Mouse (Mus musculus) embryonic facial prominence, embryonic 14.5 days (tissue): Measurements from ENCODE around the gene Prdm12. TPM values are rescaled to one million over a fixed set of nuclear protein-coding genes. Genes with fewer than 3 reads are reported as not detected.

ENCODE experiments used
- ATAC-seq: fragments of 200-750 bp; cut with Nextera tagmentation; 2 replicates; pipeline ENCODE4 v1.8.0; 2017; ENCODE audit warnings: low read depth, moderate number of reproducible peaks, moderate TSS enrichment
- DNase-seq: peaks from one replicate; pipeline ENCODE4 v3.0.0-alpha.2; 2015; ENCODE audit warnings: low spot score
- H3K27ac ChIP-seq: fragments of 300-500 bp; sonication (generic); replicated peaks from 2 replicates; pipeline ENCODE4 v1.5.1; 2014; ENCODE audit warnings: low read depth, mild to moderate bottlenecking, low read length, moderate library complexity
- H3K27me3 ChIP-seq: fragments of 300-500 bp; sonication (generic); replicated peaks from 2 replicates; pipeline ENCODE4 v1.6.1; 2014; ENCODE audit warnings: low read length; ENCODE audit not compliant: control insufficient read depth, insufficient read depth
- H3K36me3 ChIP-seq: fragments of 300-500 bp; sonication (generic); 2 replicates; pipeline ENCODE4 v1.6.1; 2014; ENCODE audit warnings: low read length, mixed read lengths; ENCODE audit not compliant: control insufficient read depth, insufficient read depth
- H3K4me1 ChIP-seq: fragments of 300-500 bp; sonication (generic); 2 replicates; pipeline ENCODE4 v1.6.1; 2014; ENCODE audit warnings: antibody characterized with exemption, low read length; ENCODE audit not compliant: control insufficient read depth, insufficient read depth
- H3K4me2 ChIP-seq: fragments of 300-500 bp; sonication (generic); 2 replicates; pipeline ENCODE4 v1.6.1; 2014; ENCODE audit warnings: low read depth, mild to moderate bottlenecking, low read length, moderate library complexity, mixed read lengths
- H3K4me3 ChIP-seq: fragments of 300-500 bp; sonication (generic); 2 replicates; pipeline ENCODE4 v1.5.1; 2014; ENCODE audit warnings: low read depth, mild to moderate bottlenecking, low read length
- H3K9ac ChIP-seq: fragments of 300-500 bp; sonication (generic); 2 replicates; pipeline ENCODE4 v1.6.1; 2014; ENCODE audit warnings: low read depth, mild to moderate bottlenecking, low read length, moderate library complexity, mixed read lengths
- H3K9me3 ChIP-seq: fragments of 300-500 bp; sonication (generic); 2 replicates; pipeline ENCODE4 v1.6.1; 2016; ENCODE audit warnings: low read length; ENCODE audit not compliant: control insufficient read depth
- WGBS: fragments of 180-500 bp; shearing (Covaris S2); extraction: QIAGEN DNeasy Blood & Tissue Kit; methylation state at CpG from one replicate; pipeline ENCODE4 v1.1.7; 2014; 5-methylcytosine and 5-hydroxymethylcytosine counted together
- polyA plus RNA-seq: library from polyadenylated mRNA; unstranded; fragments of >200 nt; fragmentation: Nextera tagmentation; extraction: Ambion mirVana; gene quantifications from 2 replicates; pipeline ENCODE4 v1.2.1, GENCODE M21; 2014

The Prdm12 gene
- polyA plus RNA-seq, 1 experiment from 2014 or later = 2.6 TPM

DNA sequence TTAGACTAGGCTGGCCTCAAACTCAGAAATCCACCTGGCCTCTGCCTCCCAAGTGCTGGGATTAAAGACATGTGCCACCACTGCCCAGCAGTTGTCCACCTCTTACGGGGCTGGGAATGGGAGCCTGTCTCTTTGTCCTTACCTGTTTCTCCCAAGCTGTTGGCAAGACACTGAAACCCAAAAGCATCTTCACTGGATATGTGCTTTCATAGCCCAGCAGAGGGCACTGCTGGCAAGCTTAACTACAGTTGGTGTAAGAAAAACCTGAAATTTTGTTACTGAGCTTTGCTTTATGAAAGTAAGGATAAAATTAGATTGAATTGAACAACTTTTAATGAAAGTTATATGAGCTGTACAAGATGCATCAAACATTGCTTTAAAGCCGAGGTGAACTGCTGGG lies 43.8 kb downstream of the Prdm12 start:
- ATAC-seq = no peak
- no peaks in the 10 kb centered on the region for H3K9me3 ChIP-seq
- 29% methylated on average over 2 of the region's 2 CpGs for WGBS
- H3K36me3 ChIP-seq = peaks cover 23% of the 10 kb centered on the region
- DNase-seq = peak; percentile 84
- no peaks in the 10 kb centered on the region for H3K4me1 ChIP-seq
- H3K4me3 ChIP-seq = no peak overlapping the region
- no peak overlapping the region for H3K9ac ChIP-seq
- H3K27ac ChIP-seq = no peak overlapping the region
- no peak overlapping the region for H3K4me2 ChIP-seq
- H3K27me3 ChIP-seq = no peaks in the 10 kb centered on the region

DNA sequence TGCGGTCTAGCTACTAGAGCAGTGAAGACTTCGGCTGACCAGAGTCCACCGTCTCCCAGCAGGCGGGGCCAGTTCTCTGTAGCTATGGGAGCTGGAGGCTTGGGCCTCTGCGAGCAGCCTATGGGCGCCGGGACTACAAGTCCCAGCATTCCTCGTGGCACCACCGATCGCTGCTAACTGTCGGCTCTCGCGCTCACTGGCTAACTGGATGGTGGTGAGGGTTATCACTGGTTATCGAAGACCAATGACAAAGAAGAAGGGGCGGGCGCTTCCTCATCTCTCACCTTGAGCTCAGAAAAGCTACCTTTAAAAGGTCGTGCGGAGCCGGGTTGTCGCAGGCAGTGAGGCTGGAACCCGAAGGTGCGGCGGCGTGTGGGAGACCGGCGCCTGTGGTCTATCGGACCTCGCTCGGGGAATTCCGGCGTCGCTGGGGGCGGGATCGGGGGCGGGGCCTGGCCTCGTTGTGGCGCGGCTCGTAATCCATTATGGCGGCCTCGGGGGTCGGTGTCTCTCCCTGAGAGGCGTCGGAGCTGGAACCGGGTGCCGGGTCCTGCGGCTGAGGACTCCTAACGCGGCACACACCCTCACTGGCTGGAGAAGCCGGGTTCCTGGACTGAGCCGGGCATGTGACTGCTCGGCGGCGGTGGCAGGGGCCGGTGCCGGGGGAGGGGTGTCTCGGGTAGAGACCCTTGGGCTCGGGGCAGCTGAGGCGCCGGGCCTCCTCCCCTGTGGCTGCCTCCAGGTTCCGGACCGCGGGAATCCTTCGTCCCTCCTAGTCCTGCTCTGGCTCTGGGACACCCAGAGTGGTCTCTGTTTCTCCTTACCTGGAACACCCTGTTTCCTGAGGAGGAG lies 48.5 kb downstream of the Prdm12 start, which contains the start of gene Abl1:
Gene Abl1, plus strand, starts transcription at position 303 of the 852 bp plus-strand sequence.
- DNase-seq (peak; percentile 100), ATAC-seq (peak; percentile 100)
- Histone ChIP-seq H3K4me3 (peak within 1 kb of the TSS; percentile 95), H3K36me3 (0 out of 2 replicates have a peak, but pooled peaks cover 9% of the 10 kb centered on the region), H3K9ac (peak within 1 kb of the TSS; percentile 92), H3K27ac (peak within 1 kb of the TSS; percentile 92), H3K9me3 (no peaks in the 10 kb centered on the region), H3K4me1 (peaks cover 11% of the 10 kb centered on the region), H3K27me3 (no peaks in the 10 kb centered on the region), H3K4me2 (peak within 1 kb of the TSS; percentile 77)
- WGBS = 0% methylated on average over 30 of the region's 64 CpGs

DNA sequence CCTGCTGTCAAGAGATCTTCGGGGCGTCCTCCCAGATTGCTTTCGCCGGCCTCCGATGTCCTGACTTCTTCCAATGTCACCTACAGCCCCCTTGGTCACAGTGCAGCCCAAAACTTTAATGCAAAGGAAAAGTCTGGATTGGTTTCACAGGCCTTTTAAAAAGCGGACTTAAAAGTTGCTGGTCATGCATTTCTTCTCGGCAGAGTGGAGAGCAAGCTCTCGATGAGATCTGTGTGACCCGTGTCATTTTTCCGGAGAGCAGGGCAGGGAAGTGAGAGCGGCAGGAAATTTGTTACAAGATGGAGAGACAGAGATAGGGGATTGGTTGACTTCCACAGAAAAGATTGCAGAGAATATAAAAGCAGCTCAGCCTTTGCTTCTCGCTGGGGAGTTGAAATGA lies 49.2 kb downstream of the Prdm12 start:
- H3K27ac ChIP-seq = peak overlapping the region; percentile 92
- DNase-seq (no peak), ATAC-seq (no peak)
- under 1% methylated on average over 12 of the region's 12 CpGs for WGBS
- H3K4me3 ChIP-seq = peak overlapping the region; percentile 95
- peaks cover 11% of the 10 kb centered on the region for H3K4me1 ChIP-seq
- H3K9me3 ChIP-seq = no peaks in the 10 kb centered on the region
- H3K36me3 ChIP-seq = peaks cover 11% of the 10 kb centered on the region; the same call in 1 of the 2 replicates
- peak overlapping the region; percentile 92 for H3K9ac ChIP-seq
- peak overlapping the region; percentile 77 for H3K4me2 ChIP-seq
- H3K27me3 ChIP-seq = no peaks in the 10 kb centered on the region

DNA sequence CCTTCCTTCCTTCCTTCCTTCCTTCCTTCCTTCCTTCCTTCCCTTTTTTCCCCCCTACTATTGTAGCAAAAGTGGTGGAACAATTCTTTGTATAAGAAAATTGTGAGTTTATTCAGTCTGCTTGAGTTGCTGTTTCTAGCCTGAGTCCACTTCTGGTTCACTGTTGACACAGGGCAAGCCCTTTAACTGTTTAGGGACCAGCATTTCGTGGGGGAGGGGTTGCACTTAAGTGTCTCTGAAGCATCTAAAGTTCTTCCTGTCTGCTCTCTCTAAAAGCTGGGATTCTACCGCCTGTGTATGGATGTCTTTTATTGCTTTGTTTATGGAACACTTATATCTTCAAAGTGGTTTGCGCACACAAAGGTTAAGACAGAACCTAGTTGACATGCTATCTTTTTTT lies 50.2 kb downstream of the Prdm12 start:
- no peak for ATAC-seq
- Histone ChIP-seq H3K4me2 (peak overlapping the region; percentile 77), H3K4me3 (peak overlapping the region; percentile 95), H3K9ac (0 out of 2 replicates have a peak overlapping the region, but pooled peaks have one; percentile 92), H3K9me3 (no peaks in the 10 kb centered on the region), H3K36me3 (peaks cover 16% of the 10 kb centered on the region; the same call in 1 of the 2 replicates), H3K4me1 (peaks cover 11% of the 10 kb centered on the region), H3K27me3 (no peaks in the 10 kb centered on the region), H3K27ac (no peak overlapping the region)
- DNase-seq = no peak
- WGBS = 45% methylated on average over 3 of the region's 3 CpGs

DNA sequence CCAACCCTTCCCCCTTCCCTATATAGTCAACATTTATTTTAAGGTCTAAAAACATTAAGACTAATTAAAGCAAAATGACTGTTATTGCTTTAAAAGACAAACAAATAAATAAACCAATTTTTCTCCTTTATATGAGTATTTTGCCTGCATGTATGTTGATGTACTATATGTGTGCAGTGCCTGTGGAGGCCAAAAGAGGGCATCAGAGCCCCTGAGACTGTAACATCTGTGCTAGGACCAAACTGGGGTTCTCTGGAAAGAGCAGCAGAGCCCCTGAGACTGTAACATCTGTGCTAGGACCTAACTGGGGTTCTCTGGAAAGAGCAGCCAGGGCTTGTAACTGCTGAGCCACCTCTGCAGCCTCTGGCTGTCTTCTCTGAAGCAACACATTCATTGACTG lies 58.4 kb downstream of the Prdm12 start:
- Histone ChIP-seq H3K4me1 (no peaks in the 10 kb centered on the region), H3K36me3 (peaks cover 38% of the 10 kb centered on the region), H3K9ac (no peak overlapping the region), H3K27me3 (no peaks in the 10 kb centered on the region), H3K4me2 (no peak overlapping the region), H3K27ac (no peak overlapping the region), H3K4me3 (no peak overlapping the region), H3K9me3 (no peaks in the 10 kb centered on the region)
- DNase-seq (no peak), ATAC-seq (no peak)

DNA sequence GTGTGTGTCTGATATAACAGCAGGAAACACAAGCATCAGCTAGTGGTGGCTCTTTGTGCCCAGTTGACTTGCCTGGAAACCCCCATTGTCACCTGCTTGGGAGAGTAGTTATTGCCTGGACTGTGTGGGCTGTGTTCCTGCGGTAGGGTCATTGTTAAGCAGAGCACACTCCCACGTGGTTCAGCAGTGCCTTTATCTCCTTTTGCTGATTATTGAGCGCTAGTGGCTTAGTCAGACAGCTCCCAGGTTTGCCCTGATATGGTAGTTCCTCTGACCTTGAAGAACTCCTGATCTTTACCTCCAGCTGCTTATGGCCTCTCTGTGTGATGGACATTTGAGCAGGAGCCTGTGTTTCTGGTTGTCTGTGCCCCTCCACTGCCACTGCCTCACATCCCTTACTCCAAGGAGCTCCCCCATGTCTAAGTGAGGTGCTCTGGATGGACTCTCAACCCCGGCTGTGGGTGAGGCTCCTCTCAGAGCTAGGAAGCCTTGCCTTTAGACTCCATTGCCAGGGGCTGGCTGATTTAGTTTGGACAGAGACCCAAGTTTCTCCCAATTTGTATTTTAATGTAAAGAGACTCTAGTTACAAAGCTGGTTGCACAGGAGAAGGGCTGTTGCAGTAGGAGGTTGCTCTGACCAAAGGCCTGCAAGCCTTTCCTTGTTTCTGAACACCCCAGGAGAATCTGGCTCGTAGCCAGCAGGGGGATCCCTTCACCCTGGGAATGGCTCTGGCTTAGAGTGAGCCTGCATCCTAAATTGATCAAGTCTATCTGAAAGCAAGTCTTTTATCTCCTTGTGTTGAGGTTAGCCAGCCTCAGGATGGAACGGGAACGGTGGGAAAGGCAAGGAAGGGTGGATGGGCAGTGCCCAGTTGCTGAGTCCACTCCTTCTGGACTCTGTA lies 61.0 kb downstream of the Prdm12 start:
- peaks cover 29% of the 10 kb centered on the region for H3K36me3 ChIP-seq
- H3K27me3 ChIP-seq = no peaks in the 10 kb centered on the region
- no peaks in the 10 kb centered on the region for H3K9me3 ChIP-seq
- H3K4me3 ChIP-seq = no peak overlapping the region
- H3K4me1 ChIP-seq = no peaks in the 10 kb centered on the region
- peak; percentile 36 for DNase-seq
- H3K4me2 ChIP-seq = no peak overlapping the region
- H3K9ac ChIP-seq = no peak overlapping the region
- no peak for ATAC-seq
- WGBS = 60% methylated on average over 7 of the region's 7 CpGs
- no peak overlapping the region for H3K27ac ChIP-seq

DNA sequence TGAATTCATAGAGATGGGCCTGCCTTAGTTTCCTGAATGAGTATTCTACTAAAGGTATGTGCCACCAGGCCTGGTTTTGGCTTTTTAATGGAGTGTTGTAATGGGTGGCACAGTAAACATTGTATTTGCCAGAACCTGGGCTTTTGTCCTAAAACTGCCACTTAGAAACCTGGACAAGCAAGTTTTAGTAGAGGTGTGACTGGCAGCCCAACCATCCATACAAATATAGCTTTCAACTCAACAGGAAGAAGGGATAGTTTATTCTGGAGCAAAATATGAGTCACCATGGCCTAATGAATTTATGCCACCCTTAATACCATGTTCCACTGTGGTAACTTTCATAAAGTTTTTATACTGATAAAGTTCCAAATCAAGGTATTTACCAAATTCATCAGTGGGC lies 63.4 kb downstream of the Prdm12 start:
- no peak for DNase-seq
- Histone ChIP-seq H3K4me3 (no peak overlapping the region), H3K9ac (no peak overlapping the region), H3K27me3 (no peaks in the 10 kb centered on the region), H3K27ac (no peak overlapping the region), H3K9me3 (no peaks in the 10 kb centered on the region), H3K36me3 (peaks cover 18% of the 10 kb centered on the region), H3K4me2 (no peak overlapping the region), H3K4me1 (no peaks in the 10 kb centered on the region)
- ATAC-seq = no peak
